24 mouse cellular contexts compared by ENCODE assay signal in the genomic region with DNA sequence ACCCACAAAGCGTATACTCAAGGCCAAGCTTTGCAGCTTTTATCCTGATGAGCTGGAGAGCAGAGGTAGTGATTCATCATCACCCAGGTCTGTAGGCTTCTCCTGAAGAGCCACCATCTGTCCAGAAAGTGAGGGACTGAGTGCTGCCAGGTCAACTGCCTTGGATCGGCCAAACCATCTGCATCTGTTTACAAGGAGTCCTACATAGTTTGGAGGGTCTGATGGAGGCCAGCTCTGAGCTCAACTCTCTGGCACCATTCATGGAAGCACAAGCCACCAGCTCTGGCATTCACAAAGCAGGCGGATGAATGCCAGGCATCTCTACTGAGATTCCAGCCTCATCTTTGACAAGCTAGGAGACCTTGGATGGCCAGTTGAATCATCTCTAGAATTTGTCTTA.
DNase-seq lines count a peak whose midpoint lies in the region; ATAC-seq lines count a peak whose summit lies in the region.
"Had no signal": no experiment of that assay in that cellular context is flagged by ENCODE, and none has a peak within 500 bp of the region (broad histone marks: within the 10 kb centered on the region; RNA-seq: fewer than 3 reads in every experiment).

No protein-coding gene starts in this region.

- no peaks in the 10 kb centered on the region for H3K36me3 ChIP-seq in midbrain, embryonic 15.5 days (replicated peaks)
- H3K36me3 ChIP-seq: embryonic facial prominence, embryonic 12.5 days; hindbrain, embryonic 12.5 days; limb, embryonic 15.5 days; liver, embryonic 15.5 days; midbrain, embryonic 12.5 days; neural tube, embryonic 15.5 days had no signal

- H3K9me3 ChIP-seq in midbrain, embryonic 15.5 days, result no peaks in the 10 kb centered on the region
- H3K9me3 ChIP-seq: embryonic facial prominence, embryonic 12.5 days; hindbrain, embryonic 12.5 days; limb, embryonic 15.5 days; liver, embryonic 15.5 days; midbrain, embryonic 12.5 days; neural tube, embryonic 15.5 days had no signal

- H3K4me2 ChIP-seq in midbrain, embryonic 15.5 days, result no peak overlapping the region
- H3K4me2 ChIP-seq: embryonic facial prominence, embryonic 12.5 days; heart, embryonic 11.5 days; hindbrain, embryonic 12.5 days; limb, embryonic 15.5 days; liver, embryonic 15.5 days; midbrain, embryonic 12.5 days; neural tube, embryonic 15.5 days had no signal

- DNase-seq in lung, postnatal 10 days, result peak; percentile 34
- no peak for DNase-seq in lung, postnatal 36 days
- peak; percentile 21 for DNase-seq in adrenal gland, postnatal 25 days
- DNase-seq in cerebellum, adult 8-10 months, result peak; percentile 77
- no peak for DNase-seq in layer of hippocampus, adult 9-11 months
- no peak for DNase-seq in frontal cortex, adult 2 months (ENCODE audit: extremely low spot score in 1 of 2, low spot score in 1 of 2)
- DNase-seq: heart, postnatal 14 days; kidney, adult 2 months; kidney, postnatal 14 days; right cerebral cortex, postnatal 14 days; spleen, adult 18-20 months; thymus, postnatal 36 days had no signal

- no peak overlapping the region for H3K9ac ChIP-seq in midbrain, embryonic 15.5 days
- H3K9ac ChIP-seq: embryonic facial prominence, embryonic 12.5 days; hindbrain, embryonic 12.5 days; limb, embryonic 15.5 days; liver, embryonic 15.5 days; midbrain, embryonic 12.5 days; neural tube, embryonic 15.5 days had no signal

- H3K4me3 ChIP-seq in midbrain, embryonic 15.5 days, result no peak overlapping the region
- H3K4me3 ChIP-seq: embryonic facial prominence, embryonic 12.5 days; erythroblast, embryonic 14.5 days; hindbrain, embryonic 12.5 days; limb, embryonic 15.5 days; liver, embryonic 15.5 days; midbrain, embryonic 12.5 days; neural tube, embryonic 15.5 days had no signal

- H3K27me3 ChIP-seq in midbrain, embryonic 15.5 days (replicated peaks), result no peaks in the 10 kb centered on the region
- H3K27me3 ChIP-seq: embryonic facial prominence, embryonic 12.5 days; hindbrain, embryonic 12.5 days; liver, embryonic 15.5 days; midbrain, embryonic 12.5 days; neural tube, embryonic 15.5 days; Patski had no signal

- ATAC-seq in midbrain, embryonic 15.5 days (replicated peaks), result no peak
- ATAC-seq: forebrain, embryonic 14.5 days; inflammation-experienced regulatory T-cells, adult 6 months; Patski had no signal

- 95% methylated on average over 3 of the region's 3 CpGs for WGBS in midbrain, embryonic 15.5 days

- no peak overlapping the region for H3K27ac ChIP-seq in midbrain, embryonic 15.5 days
- H3K27ac ChIP-seq: embryonic facial prominence, embryonic 12.5 days; hindbrain, embryonic 12.5 days; limb, embryonic 15.5 days; liver, embryonic 15.5 days; midbrain, embryonic 12.5 days; neural tube, embryonic 15.5 days had no signal

- H3K4me1 ChIP-seq in midbrain, embryonic 15.5 days, result peaks cover 8% of the 10 kb centered on the region

Comparison
In these comparisons a context has a peak if more than half of its experiments do, and no peak if none do; other contexts are left out.
1. DNase-seq: peak in lung, postnatal 10 days (single experiment), adrenal gland, postnatal 25 days (single experiment) and cerebellum, adult 8-10 months (single experiment); none in lung, postnatal 36 days (single experiment), layer of hippocampus, adult 9-11 months (single experiment) and frontal cortex, adult 2 months (0 of 2).